Mouse (Mus musculus) E14TG2a.4 (cell line): ENCODE measurements around the gene Ppp1r15a.

Source experiments
- CTCF ChIP-seq: conservative IDR thresholded peaks from 2 replicates; pipeline ENCODE4 v1.5.1; 2014; ENCODE audit warnings: low read length
- NANOG ChIP-seq: IDR thresholded peaks from 2 replicates; pipeline ENCODE4 v1.6.1; 2014; ENCODE audit warnings: borderline replicate concordance, low read length, mixed read lengths

GRCm38 (mm10) chr7:45550821-45551511 is 24.9 kb upstream of the Ppp1r15a start:
- TF ChIP-seq CTCF (no peak), NANOG (no peak)
